Mouse (Mus musculus): ENCODE data around the gene Pthlh. TPM values are rescaled to one million over a fixed set of nuclear protein-coding genes. Genes with fewer than 3 reads are reported as not detected.

Pthlh gene
- total and polyA plus RNA-seq, 2 experiments from 2014 or later = 2.3 to 2.5 TPM

GRCm38 (mm10) chr6:147279309-147279708 lies 15.3 kb upstream of the Pthlh start:
- Histone ChIP-seq H3K27ac (ENCODE audit: low read depth, low read length) (no peak overlapping the region), H3K27me3 (ENCODE audit: insufficient read depth, low read length) (no peaks in the 10 kb centered on the region), H3K4me2 (ENCODE audit: low read depth, low read length, poor library complexity, severe bottlenecking) (no peak overlapping the region), H3K9ac (replicated peaks; ENCODE audit: low read length, poor library complexity, severe bottlenecking) (no peak overlapping the region), H3K4me1 (ENCODE audit: insufficient read depth, low read length) (no peaks in the 10 kb centered on the region), H3K36me3 (ENCODE audit: insufficient read depth, low read length) (no peaks in the 10 kb centered on the region), H3K4me3 (ENCODE audit: low read depth, low read length) (no peak overlapping the region), H3K9me3 (ENCODE audit: low read length) (no peaks in the 10 kb centered on the region; the same call in 1 of the 2 replicates)
- no peak for ATAC-seq (ENCODE audit: low FRiP score)
- no peak for DNase-seq (ENCODE audit: low spot score)
- 19% methylated on average over 5 of the region's 5 CpGs for WGBS
- TF ChIP-seq CTCF (IDR thresholded peaks at IDR 0.05) = no peak

- no peaks in the 10 kb centered on the region for H3K36me3 ChIP-seq (ENCODE audit: insufficient read depth, low read length)
- H3K27ac ChIP-seq (ENCODE audit: low read depth, low read length) = no peak overlapping the region
- DNase-seq (ENCODE audit: low spot score) (no peak), ATAC-seq (ENCODE audit: low FRiP score) (no peak)
- no peak overlapping the region for H3K9ac ChIP-seq (replicated peaks; ENCODE audit: low read length, poor library complexity, severe bottlenecking)
- no peak for TF ChIP-seq CTCF (IDR thresholded peaks at IDR 0.05)
- no peak overlapping the region for H3K4me3 ChIP-seq (ENCODE audit: low read depth, low read length)
- peaks cover 39% of the 10 kb centered on the region for H3K27me3 ChIP-seq (ENCODE audit: insufficient read depth, low read length)
- 0 out of 2 replicates have a peak overlapping the region, but pooled peaks have one; percentile 22 for H3K4me2 ChIP-seq (ENCODE audit: low read depth, low read length, poor library complexity, severe bottlenecking)
- H3K9me3 ChIP-seq (ENCODE audit: low read length) = no peaks in the 10 kb centered on the region
- WGBS = 7% methylated on average over 19 of the region's 19 CpGs
- peaks cover 4% of the 10 kb centered on the region; the same call in 1 of the 2 replicates for H3K4me1 ChIP-seq (ENCODE audit: insufficient read depth, low read length)
These were observed 4.3 kb upstream of the Pthlh start for GRCm38 (mm10) chr6:147268143-147268790.

- no peak for TF ChIP-seq CTCF (IDR thresholded peaks at IDR 0.05)
- Histone ChIP-seq H3K27ac (ENCODE audit: low read depth, low read length) (no peak overlapping the region), H3K9me3 (ENCODE audit: low read length) (no peaks in the 10 kb centered on the region), H3K4me2 (ENCODE audit: low read depth, low read length, poor library complexity, severe bottlenecking) (no peak overlapping the region), H3K36me3 (ENCODE audit: insufficient read depth, low read length) (no peaks in the 10 kb centered on the region), H3K27me3 (ENCODE audit: insufficient read depth, low read length) (peaks cover 50% of the 10 kb centered on the region), H3K4me3 (ENCODE audit: low read depth, low read length) (no peak overlapping the region), H3K9ac (replicated peaks; ENCODE audit: low read length, poor library complexity, severe bottlenecking) (no peak overlapping the region), H3K4me1 (ENCODE audit: insufficient read depth, low read length) (peaks cover 7% of the 10 kb centered on the region; the same call in 1 of the 2 replicates)
- ATAC-seq (ENCODE audit: low FRiP score) (no peak), DNase-seq (ENCODE audit: low spot score) (no peak)
- WGBS = 84% methylated on average over 6 of the region's 6 CpGs
These were observed 2.5 kb upstream of the Pthlh start for GRCm38 (mm10) chr6:147266466-147266865.

GRCm38 (mm10) chr6:147263178-147263577 lies 805 bp downstream of the Pthlh start:
- Histone ChIP-seq H3K9ac (replicated peaks; ENCODE audit: low read length, poor library complexity, severe bottlenecking) (no peak overlapping the region), H3K27me3 (ENCODE audit: insufficient read depth, low read length) (peaks cover 40% of the 10 kb centered on the region), H3K4me1 (ENCODE audit: insufficient read depth, low read length) (peaks cover 7% of the 10 kb centered on the region; the same call in 1 of the 2 replicates), H3K27ac (ENCODE audit: low read depth, low read length) (no peak overlapping the region), H3K4me2 (ENCODE audit: low read depth, low read length, poor library complexity, severe bottlenecking) (peak overlapping the region; percentile 88), H3K36me3 (ENCODE audit: insufficient read depth, low read length) (no peaks in the 10 kb centered on the region), H3K9me3 (ENCODE audit: low read length) (no peaks in the 10 kb centered on the region), H3K4me3 (ENCODE audit: low read depth, low read length) (peak overlapping the region; percentile 45)
- no peak for DNase-seq (ENCODE audit: low spot score)
- no peak for TF ChIP-seq CTCF (IDR thresholded peaks at IDR 0.05)
- peak; percentile 39; the same call in 1 of the 2 replicates for ATAC-seq (ENCODE audit: low FRiP score)
- WGBS = 0% methylated on average over 20 of the region's 21 CpGs

GRCm38 (mm10) chr6:147261616-147262015 lies 2.4 kb downstream of the Pthlh start:
- no peak overlapping the region for H3K9ac ChIP-seq (replicated peaks; ENCODE audit: low read length, poor library complexity, severe bottlenecking)
- no peak overlapping the region for H3K4me2 ChIP-seq (ENCODE audit: low read depth, low read length, poor library complexity, severe bottlenecking)
- TF ChIP-seq CTCF (IDR thresholded peaks at IDR 0.05) = no peak
- ATAC-seq (ENCODE audit: low FRiP score) = no peak
- H3K27ac ChIP-seq (ENCODE audit: low read depth, low read length) = no peak overlapping the region
- whole genome bisulfite sequencing = 29% methylated on average over 3 of the region's 3 CpGs
- DNase-seq (ENCODE audit: low spot score) = no peak
- H3K27me3 ChIP-seq (ENCODE audit: insufficient read depth, low read length) = peaks cover 31% of the 10 kb centered on the region
- no peaks in the 10 kb centered on the region for H3K9me3 ChIP-seq (ENCODE audit: low read length)
- H3K36me3 ChIP-seq (ENCODE audit: insufficient read depth, low read length) = no peaks in the 10 kb centered on the region
- H3K4me3 ChIP-seq (ENCODE audit: low read depth, low read length) = no peak overlapping the region
- H3K4me1 ChIP-seq (ENCODE audit: insufficient read depth, low read length) = peaks cover 7% of the 10 kb centered on the region; the same call in 1 of the 2 replicates

GRCm38 (mm10) chr6:147260766-147261165 lies 3.2 kb downstream of the Pthlh start:
- DNase-seq (ENCODE audit: low spot score) = no peak
- ATAC-seq (ENCODE audit: low FRiP score) = no peak
- H3K27me3 ChIP-seq (ENCODE audit: insufficient read depth, low read length) = peaks cover 26% of the 10 kb centered on the region
- H3K9ac ChIP-seq (replicated peaks; ENCODE audit: low read length, poor library complexity, severe bottlenecking) = no peak overlapping the region
- no peak overlapping the region for H3K4me3 ChIP-seq (ENCODE audit: low read depth, low read length)
- H3K4me1 ChIP-seq (ENCODE audit: insufficient read depth, low read length) = peaks cover 7% of the 10 kb centered on the region; the same call in 1 of the 2 replicates
- H3K4me2 ChIP-seq (ENCODE audit: low read depth, low read length, poor library complexity, severe bottlenecking) = no peak overlapping the region
- TF ChIP-seq CTCF (IDR thresholded peaks at IDR 0.05) = no peak
- 71% methylated on average over 3 of the region's 3 CpGs for WGBS
- H3K36me3 ChIP-seq (ENCODE audit: insufficient read depth, low read length) = no peaks in the 10 kb centered on the region
- H3K27ac ChIP-seq (ENCODE audit: low read depth, low read length) = no peak overlapping the region
- no peaks in the 10 kb centered on the region for H3K9me3 ChIP-seq (ENCODE audit: low read length)
